Mouse (Mus musculus) hindbrain, embryonic 14.5 days (tissue): Measurements from ENCODE around the gene Coa3. TPM values are rescaled to one million over a fixed set of nuclear protein-coding genes. Genes with fewer than 3 reads are reported as not detected.

ENCODE experiments used
- ATAC-seq: fragments of 200-750 bp; cut with Nextera tagmentation; 2 replicates; pipeline ENCODE4 v1.8.0; 2017; ENCODE audit warnings: moderate number of reproducible peaks, mild to moderate bottlenecking, moderate TSS enrichment, moderate library complexity; ENCODE audit not compliant: low FRiP score
- DNase-seq: peaks from one replicate; pipeline ENCODE4 v3.0.0-alpha.2; 2015; ENCODE audit warnings: low spot score
- H3K27ac ChIP-seq: fragments of 300-500 bp; sonication (generic); 2 replicates; pipeline ENCODE4 v1.5.1; 2014; ENCODE audit warnings: mild to moderate bottlenecking, moderate library complexity
- H3K27me3 ChIP-seq: fragments of 300-500 bp; sonication (generic); 2 replicates; pipeline ENCODE4 v1.6.1; 2014; ENCODE audit warnings: mild to moderate bottlenecking, low read length, mixed read lengths; ENCODE audit not compliant: control insufficient read depth, insufficient read depth
- H3K36me3 ChIP-seq: fragments of 300-500 bp; sonication (generic); replicated peaks from 2 replicates; pipeline ENCODE4 v1.6.1; 2014; ENCODE audit not compliant: control insufficient read depth, insufficient read depth
- H3K4me1 ChIP-seq: fragments of 300-500 bp; sonication (generic); replicated peaks from 2 replicates; pipeline ENCODE4 v1.6.1; 2014; ENCODE audit warnings: antibody characterized with exemption, low read length, mixed read lengths; ENCODE audit not compliant: control insufficient read depth, insufficient read depth
- H3K4me2 ChIP-seq: fragments of 300-500 bp; sonication (generic); replicated peaks from 2 replicates; pipeline ENCODE4 v1.6.1; 2014; ENCODE audit warnings: mild to moderate bottlenecking, moderate library complexity
- H3K4me3 ChIP-seq: fragments of 300-500 bp; sonication (generic); replicated peaks from 2 replicates; pipeline ENCODE4 v1.5.1; 2014; ENCODE audit warnings: mild to moderate bottlenecking, low read length
- H3K9ac ChIP-seq: fragments of 300-500 bp; sonication (generic); 2 replicates; pipeline ENCODE4 v1.6.1; 2014
- H3K9me3 ChIP-seq: fragments of 300-500 bp; sonication (generic); 2 replicates; pipeline ENCODE4 v1.6.1; 2016; ENCODE audit warnings: low read length; ENCODE audit not compliant: control insufficient read depth
- WGBS: fragments of 180-500 bp; shearing (Covaris S2); extraction: QIAGEN DNeasy Blood & Tissue Kit; methylation state at CpG from one replicate; pipeline ENCODE4 v1.1.7; 2014; 5-methylcytosine and 5-hydroxymethylcytosine counted together
- polyA plus RNA-seq: library from polyadenylated mRNA; unstranded; fragments of >200 nt; fragmentation: Nextera tagmentation; extraction: Ambion mirVana; gene quantifications from 2 replicates; pipeline ENCODE4 v1.2.1, GENCODE M21; 2014

Gene Coa3
- polyA plus RNA-seq, 1 experiment from 2014 or later, result 256 TPM

DNA sequence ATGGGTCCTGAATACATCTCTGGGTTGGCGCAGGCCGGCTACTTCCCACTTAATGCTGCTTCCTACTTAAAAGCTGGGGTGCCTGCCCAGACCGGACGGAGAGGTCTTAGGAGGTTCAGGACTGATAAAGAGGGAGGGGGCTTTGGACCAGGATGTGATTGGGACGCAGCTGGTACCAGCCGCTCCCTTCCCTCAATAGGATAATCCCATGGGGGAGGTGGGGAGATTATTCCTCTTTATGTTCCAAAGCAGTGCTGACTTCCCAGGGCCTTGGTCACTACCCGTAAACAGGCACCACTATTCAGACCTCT, 32.3 kb downstream of the Coa3 start:
- Histone ChIP-seq H3K27ac (peak overlapping the region; percentile 60), H3K4me3 (peak overlapping the region; percentile 65), H3K27me3 (peaks cover 27% of the 10 kb centered on the region), H3K9me3 (no peaks in the 10 kb centered on the region), H3K9ac (peak overlapping the region; percentile 81), H3K4me1 (peaks cover 7% of the 10 kb centered on the region; the same call in 1 of the 2 replicates), H3K4me2 (peak overlapping the region; percentile 97), H3K36me3 (no peaks in the 10 kb centered on the region)
- no peak for ATAC-seq
- no peak for DNase-seq
- 2% methylated on average over 7 of the region's 7 CpGs for WGBS

DNA sequence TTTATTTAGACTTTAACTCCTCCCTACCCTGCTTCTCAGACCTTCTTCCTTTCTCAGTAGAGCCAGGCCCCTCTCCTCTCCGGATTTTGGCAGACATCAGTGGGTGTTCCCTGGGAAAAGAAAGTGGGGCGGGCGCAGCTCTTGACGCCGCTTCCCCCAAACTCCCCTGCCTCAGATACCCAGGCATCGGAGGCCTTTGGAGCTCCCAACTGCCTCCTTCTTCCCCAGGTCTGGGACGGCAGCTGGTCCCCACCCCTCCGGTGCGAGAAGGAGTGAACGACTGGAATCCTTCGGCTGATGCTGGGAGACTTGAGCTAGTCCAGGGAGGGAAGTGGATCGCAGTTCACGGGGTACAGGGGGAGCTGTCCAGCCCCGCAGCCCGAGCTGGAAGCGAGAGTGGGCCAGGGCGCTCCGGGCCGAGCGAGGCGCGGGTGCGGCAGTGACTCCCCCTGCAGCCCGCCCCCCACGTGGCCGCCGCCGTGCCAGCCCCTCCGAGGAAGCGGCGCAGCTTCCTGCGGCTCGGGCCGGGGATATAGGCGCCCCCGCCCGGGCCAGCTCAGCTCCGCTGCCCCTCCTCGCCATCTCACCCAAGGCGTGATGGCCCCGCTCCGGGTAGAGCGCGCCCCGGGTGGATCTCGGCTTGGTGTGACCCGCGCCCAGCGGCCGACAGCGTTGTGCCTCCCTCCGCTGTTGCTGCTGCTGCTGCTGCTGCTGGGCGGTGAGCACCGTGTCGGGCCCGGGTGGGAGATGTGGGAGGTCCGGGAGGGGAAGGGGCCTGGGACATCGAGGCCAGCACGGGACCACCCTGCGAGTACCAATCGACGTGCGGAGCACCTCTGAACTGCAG, 32.8 kb downstream of the Coa3 start, which contains the start of gene Ramp2:
Gene Ramp2, plus strand, starts transcription at position 174 of the 847 bp plus-strand sequence.
- Histone ChIP-seq H3K9ac (peak within 1 kb of the TSS; percentile 81), H3K27ac (peak within 1 kb of the TSS; percentile 60), H3K36me3 (no peaks in the 10 kb centered on the region), H3K9me3 (no peaks in the 10 kb centered on the region), H3K4me2 (peak within 1 kb of the TSS; percentile 97), H3K4me3 (peak within 1 kb of the TSS; percentile 65), H3K27me3 (peaks cover 27% of the 10 kb centered on the region), H3K4me1 (peaks cover 7% of the 10 kb centered on the region; the same call in 1 of the 2 replicates)
- ATAC-seq, result peak; percentile 68; the same call in 1 of the 2 replicates
- no peak for DNase-seq
- under 1% methylated on average over 60 of the region's 63 CpGs for WGBS

DNA sequence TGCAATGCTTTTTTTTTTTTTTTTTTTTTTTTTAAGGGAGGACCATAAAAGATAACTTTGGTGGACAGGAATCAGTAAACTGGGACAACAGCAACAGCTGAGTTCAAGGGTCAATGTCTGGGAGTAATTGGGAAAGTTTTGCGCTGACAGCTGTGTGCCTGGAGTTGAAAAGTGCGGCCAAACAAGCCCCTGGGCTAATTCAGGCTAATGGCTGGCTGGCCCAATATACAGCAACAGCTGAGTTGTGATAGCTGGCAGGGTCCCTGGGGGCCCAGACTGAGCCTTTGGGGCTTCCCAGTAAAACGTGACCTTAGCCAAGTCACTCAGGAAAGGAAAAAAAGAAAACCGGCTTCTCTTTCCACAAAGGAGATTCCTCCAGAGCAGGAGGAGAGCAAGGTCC, 33.8 kb downstream of the Coa3 start:
- DNase-seq (no peak), ATAC-seq (no peak)
- H3K9ac ChIP-seq, result no peak overlapping the region
- H3K27me3 ChIP-seq, result peaks cover 27% of the 10 kb centered on the region
- H3K27ac ChIP-seq, result no peak overlapping the region
- peak overlapping the region; percentile 97; the same call in 1 of the 2 replicates for H3K4me2 ChIP-seq
- no peak overlapping the region for H3K4me3 ChIP-seq
- 41% methylated on average over 4 of the region's 4 CpGs for WGBS
- no peaks in the 10 kb centered on the region for H3K9me3 ChIP-seq
- H3K4me1 ChIP-seq, result peaks cover 7% of the 10 kb centered on the region; the same call in 1 of the 2 replicates
- no peaks in the 10 kb centered on the region for H3K36me3 ChIP-seq

GRCm38 (mm10) chr11:101238071-101238647, 40.8 kb downstream of the Coa3 start:
- ATAC-seq (no peak), DNase-seq (no peak)
- Histone ChIP-seq H3K9me3 (no peaks in the 10 kb centered on the region), H3K4me3 (no peak overlapping the region), H3K4me2 (no peak overlapping the region), H3K4me1 (no peaks in the 10 kb centered on the region), H3K27me3 (no peaks in the 10 kb centered on the region), H3K36me3 (no peaks in the 10 kb centered on the region), H3K27ac (no peak overlapping the region), H3K9ac (no peak overlapping the region)
- WGBS, result 62% methylated on average over 5 of the region's 5 CpGs

DNA sequence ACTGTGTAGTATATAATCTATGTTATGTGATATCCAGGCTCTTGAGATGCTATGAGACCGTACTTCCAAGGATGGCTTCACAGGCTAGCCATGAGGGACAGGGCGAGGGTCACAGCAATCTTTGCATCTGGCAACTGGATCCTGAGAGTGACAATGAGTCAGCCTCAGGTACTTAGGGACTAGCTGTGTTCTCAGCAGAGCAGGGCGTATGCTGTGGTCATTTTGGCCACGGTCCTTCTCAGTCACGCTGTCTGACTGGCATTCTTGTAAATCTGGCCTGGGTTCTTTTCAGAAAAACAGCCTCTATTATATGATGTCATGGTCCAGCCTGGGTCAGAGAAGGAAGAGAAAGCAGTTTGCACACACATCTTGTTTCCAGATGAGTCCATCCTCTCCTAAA, 42.1 kb downstream of the Coa3 start:
- H3K4me1 ChIP-seq, result no peaks in the 10 kb centered on the region
- no peak overlapping the region for H3K4me3 ChIP-seq
- DNase-seq (no peak), ATAC-seq (no peak)
- no peaks in the 10 kb centered on the region for H3K27me3 ChIP-seq
- H3K9ac ChIP-seq, result no peak overlapping the region
- H3K36me3 ChIP-seq, result no peaks in the 10 kb centered on the region
- H3K9me3 ChIP-seq, result no peaks in the 10 kb centered on the region
- no peak overlapping the region for H3K4me2 ChIP-seq
- 95% methylated on average over 5 of the region's 5 CpGs for WGBS
- no peak overlapping the region for H3K27ac ChIP-seq

GRCm38 (mm10) chr11:101235429-101235828, 43.5 kb downstream of the Coa3 start:
- no peak overlapping the region for H3K4me2 ChIP-seq
- H3K36me3 ChIP-seq, result no peaks in the 10 kb centered on the region
- H3K27me3 ChIP-seq, result no peaks in the 10 kb centered on the region
- H3K27ac ChIP-seq, result no peak overlapping the region
- H3K9ac ChIP-seq, result no peak overlapping the region
- H3K4me3 ChIP-seq, result no peak overlapping the region
- H3K9me3 ChIP-seq, result no peaks in the 10 kb centered on the region
- ATAC-seq (no peak), DNase-seq (no peak)
- H3K4me1 ChIP-seq, result no peaks in the 10 kb centered on the region

DNA sequence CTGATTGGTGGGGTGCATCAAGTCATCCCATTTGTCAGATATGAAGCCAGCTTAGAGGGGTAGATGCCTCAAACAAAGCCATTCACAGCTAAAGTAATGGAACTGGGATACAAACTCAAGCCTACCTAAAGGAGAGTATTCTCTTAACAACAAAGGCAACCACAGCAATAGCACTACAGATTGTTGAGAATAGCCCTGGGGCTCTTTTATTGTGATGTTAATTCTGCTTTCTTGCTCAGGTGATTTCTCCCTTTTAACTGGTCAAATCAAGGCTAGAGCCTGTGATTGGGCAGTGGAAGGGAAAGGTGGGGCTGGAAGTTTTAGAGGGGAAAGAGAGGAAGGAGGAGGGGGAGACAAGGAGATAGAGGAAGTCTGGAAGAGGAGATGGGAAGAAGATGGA, 44.8 kb downstream of the Coa3 start:
- Histone ChIP-seq H3K4me2 (no peak overlapping the region), H3K4me3 (no peak overlapping the region), H3K27ac (no peak overlapping the region), H3K9me3 (no peaks in the 10 kb centered on the region), H3K4me1 (no peaks in the 10 kb centered on the region), H3K36me3 (no peaks in the 10 kb centered on the region), H3K9ac (no peak overlapping the region), H3K27me3 (no peaks in the 10 kb centered on the region)
- ATAC-seq (no peak), DNase-seq (no peak)

- 78% methylated on average over 1 of the region's 1 CpGs for whole genome bisulfite sequencing
- H3K9me3 ChIP-seq, result no peaks in the 10 kb centered on the region
These were observed 45.7 kb downstream of the Coa3 start for GRCm38 (mm10) chr11:101233240-101233639.

DNA sequence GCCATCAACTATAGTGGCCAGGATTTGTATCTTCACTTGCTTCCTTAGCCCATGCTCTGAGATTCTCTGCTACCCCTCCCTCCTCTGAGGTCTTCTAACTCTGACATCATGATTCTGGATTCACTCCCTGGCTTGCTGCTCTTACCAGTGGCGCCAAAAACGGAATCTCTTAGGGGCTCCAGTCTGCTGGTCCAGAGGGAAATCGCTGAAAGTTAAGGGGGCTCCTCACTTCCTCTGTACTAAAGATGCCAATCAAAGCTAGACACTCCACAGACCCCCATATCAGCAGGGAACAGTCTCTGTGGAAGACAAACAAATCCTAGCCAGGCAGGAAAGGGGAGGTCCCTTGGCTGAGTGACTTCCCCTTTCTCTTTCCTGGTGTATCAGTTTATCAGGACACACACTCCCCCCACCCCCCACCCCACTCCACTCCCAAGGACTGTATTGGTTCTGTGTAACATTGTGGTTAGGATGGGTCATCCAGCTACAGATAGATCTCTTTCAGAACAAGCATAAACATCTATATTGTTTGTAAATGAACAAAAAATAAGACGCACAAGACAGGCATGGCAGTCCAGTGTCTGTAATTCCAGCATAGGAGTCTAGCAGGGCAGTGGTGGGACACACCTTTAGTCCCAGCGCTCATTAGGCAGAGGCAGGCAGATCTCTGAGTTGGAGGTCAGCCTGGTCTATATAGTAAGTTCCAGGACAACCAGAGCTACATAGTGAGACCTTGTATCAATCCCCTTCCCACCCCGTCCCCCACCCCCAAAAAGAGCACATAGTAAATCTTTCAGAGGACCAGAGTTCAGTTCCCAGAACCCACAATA, 46.7 kb downstream of the Coa3 start:
- H3K36me3 ChIP-seq, result no peaks in the 10 kb centered on the region
- H3K27me3 ChIP-seq, result no peaks in the 10 kb centered on the region
- H3K27ac ChIP-seq, result peak overlapping the region; percentile 72
- peak overlapping the region; percentile 23; the same call in 1 of the 2 replicates for H3K4me2 ChIP-seq
- H3K4me3 ChIP-seq, result no peak overlapping the region
- WGBS, result 58% methylated on average over 6 of the region's 6 CpGs
- H3K9ac ChIP-seq, result no peak overlapping the region
- DNase-seq, result no peak
- ATAC-seq, result no peak
- H3K4me1 ChIP-seq, result no peaks in the 10 kb centered on the region
- H3K9me3 ChIP-seq, result no peaks in the 10 kb centered on the region

More at GRCm38 (mm10) chr11:101233240-101233639, 45.7 kb downstream of the Coa3 start:
- H3K9ac ChIP-seq, result no peak overlapping the region
- H3K36me3 ChIP-seq, result no peaks in the 10 kb centered on the region
- no peak for DNase-seq
- no peaks in the 10 kb centered on the region for H3K27me3 ChIP-seq
- ATAC-seq, result no peak
- no peak overlapping the region for H3K4me2 ChIP-seq
- H3K4me1 ChIP-seq, result no peaks in the 10 kb centered on the region
- no peak overlapping the region for H3K27ac ChIP-seq
- H3K4me3 ChIP-seq, result no peak overlapping the region
